Mouse (Mus musculus): ENCODE measurements at regions not wholly inside any gene's neighbourhood (a gene's known extent, or its start where the extent isn't known, plus 50 kb on each side); places are given as distances from the start of the nearest gene placed in this dataset.

GRCm38 (mm10) chr10:9002261-9002660 is 116.4 kb upstream of the Sash1 start:
- DNase-seq (ENCODE audit: low spot score in 2 of 2): no peak

DNA sequence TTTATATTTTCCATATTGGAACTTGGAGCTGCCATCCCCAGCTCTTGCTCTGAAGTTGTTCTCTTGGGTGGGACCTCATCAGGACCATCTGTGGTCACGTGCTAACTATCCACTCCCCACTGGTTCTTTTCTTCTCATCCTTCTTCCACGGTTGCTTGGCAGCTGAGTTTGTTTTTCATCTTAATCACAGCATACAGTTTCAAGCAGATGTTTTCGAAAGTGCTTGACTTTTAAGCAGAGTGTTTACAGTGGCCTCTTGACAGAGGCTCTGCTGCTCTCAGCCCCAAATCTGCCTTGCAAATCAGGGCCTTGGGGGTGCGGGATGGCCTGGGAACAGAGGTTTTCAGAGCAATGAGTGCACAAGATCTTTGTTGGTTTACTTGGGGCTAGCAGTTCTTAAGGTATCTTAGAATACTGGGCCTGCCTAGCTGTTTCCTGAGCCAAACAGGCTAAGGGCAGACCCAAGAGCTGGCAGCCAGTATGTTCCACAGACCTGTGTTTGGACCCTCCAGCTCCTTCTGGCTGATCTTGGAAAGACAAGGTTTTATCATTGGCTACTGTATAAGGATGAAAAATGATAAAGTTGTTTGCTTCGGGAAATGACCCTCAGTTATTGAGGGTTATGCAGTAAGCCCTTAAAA is 113.0 kb upstream of the Sash1 start:
- DNase-seq (ENCODE audit: low spot score in 2 of 2): no peak

GRCm38 (mm10) chr10:8998356-8998755 is 112.5 kb upstream of the Sash1 start:
- DNase-seq (ENCODE audit: low spot score in 2 of 2): no peak

GRCm38 (mm10) chr10:8995097-8995496 is 109.2 kb upstream of the Sash1 start:
- no peak for DNase-seq (ENCODE audit: low spot score in 2 of 2)

DNA sequence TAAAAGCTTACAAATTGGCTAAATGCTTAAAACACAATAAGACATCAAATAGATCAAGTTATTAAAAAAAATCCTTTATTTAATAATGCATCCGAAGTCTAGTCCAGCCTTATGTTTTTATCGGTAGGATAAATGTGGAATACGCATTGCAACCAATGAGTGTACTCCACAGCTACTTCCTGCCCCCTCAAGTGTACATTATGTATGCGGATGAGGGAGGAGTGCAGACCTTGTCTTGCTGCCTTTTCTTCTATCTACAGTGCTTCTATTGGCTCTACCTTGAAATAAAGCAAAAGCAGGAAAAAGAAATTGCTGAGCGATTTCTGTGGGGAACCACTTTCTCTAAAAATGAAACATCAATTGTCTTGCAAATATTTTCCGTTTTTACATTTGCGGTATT is 100.5 kb upstream of the Sash1 start:
- DNase-seq (ENCODE audit: low spot score in 2 of 2): no peak

DNA sequence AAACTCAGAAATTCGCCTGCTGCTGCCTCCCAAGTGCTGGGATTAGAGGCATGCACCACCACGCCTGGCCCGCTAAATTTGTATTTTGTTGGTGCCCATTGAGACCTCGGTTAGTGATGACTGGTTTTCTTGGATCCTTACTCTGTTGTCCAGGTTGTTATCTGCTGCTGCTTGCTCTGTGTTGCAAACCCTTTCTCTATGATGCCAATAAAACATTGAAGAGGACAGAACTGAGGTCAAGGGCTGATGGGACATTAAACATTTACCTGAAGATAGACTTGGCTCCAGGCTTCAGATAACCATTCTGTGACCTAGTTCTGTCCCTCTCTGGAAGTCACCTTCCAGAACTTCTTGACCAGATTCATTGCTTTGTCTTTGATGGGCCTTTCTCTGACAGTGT is 97.5 kb upstream of the Sash1 start:
- DNase-seq (ENCODE audit: low spot score in 2 of 2): no peak

DNA sequence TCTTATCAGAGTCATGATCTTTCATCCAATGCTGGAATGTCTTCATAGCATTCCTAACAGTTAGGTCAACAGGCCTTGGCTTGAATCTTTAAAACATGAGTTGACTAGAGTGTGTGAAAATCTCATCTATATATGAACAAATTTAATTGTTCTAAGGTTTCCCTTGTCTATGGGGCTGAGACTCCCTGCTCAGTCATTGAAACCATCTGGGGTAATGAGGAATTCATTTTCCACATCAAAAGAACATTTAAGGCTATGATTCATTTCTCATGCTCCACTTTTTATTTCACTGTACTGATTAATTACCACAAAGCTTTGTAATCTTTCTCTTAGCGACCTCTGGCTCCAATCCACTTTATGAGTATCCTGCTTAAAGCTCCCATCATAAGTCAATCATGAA is 94.7 kb upstream of the Sash1 start:
- DNase-seq (ENCODE audit: low spot score in 2 of 2): no peak

DNA sequence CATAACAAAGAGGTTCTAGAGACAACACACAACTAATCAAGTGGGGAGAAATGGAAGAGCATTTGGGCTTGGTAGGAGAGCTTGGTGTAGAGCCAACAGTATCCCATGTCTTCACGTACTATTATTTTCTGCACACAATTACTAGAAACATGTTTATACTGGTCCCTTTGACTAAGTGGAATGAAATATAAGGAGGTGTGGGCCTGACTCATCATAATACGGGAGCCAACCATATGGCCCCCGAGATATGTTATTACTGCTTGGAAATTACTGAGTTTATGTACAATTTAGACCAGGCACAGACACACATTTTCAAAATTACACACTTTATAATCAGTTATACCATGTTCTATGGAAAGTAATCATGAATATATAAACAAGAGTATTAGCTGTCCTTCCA is 92.7 kb upstream of the Sash1 start:
- no peak for DNase-seq (ENCODE audit: low spot score in 2 of 2)

- no peak for DNase-seq (ENCODE audit: low spot score in 2 of 2)
Observed at GRCm38 (mm10) chr10:8973934-8974333, 88.1 kb upstream of the Sash1 start.

DNA sequence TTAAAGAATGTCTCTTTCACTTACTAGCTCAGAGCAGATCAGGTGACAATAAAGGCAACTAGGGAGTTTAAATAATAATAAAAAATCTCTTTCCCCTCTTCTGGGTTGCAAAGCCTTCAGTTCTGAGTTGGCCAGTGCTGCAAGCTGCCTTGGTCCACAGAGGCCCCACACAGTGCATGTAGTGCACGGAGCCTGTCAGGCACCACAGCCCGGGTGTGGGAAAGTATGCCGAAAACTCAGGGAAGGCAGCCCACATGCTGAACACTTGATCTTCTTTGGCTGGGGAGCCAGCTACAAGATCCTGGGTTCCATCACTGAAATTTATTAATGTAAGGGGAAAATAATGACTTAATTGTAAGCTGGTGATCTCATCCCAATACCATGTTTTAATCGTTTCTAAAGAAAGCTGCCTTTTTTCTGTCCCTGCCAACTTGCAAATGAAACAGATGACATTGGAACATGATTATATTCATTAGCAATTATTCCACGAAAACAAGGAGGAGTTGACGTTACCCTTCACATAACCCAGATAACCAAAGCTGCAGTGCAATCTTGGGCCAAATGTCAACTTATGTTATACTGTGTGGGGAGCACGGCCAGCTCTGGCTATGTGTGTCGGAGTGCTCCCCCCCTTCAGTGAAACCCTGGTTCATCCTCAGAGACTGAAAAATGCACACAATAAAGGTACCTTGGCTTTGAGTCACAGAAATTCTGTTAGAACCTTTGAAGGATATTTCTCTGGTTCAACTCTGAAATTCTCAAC is 87.1 kb upstream of the Sash1 start:
- no peak for DNase-seq (ENCODE audit: low spot score in 2 of 2)

DNA sequence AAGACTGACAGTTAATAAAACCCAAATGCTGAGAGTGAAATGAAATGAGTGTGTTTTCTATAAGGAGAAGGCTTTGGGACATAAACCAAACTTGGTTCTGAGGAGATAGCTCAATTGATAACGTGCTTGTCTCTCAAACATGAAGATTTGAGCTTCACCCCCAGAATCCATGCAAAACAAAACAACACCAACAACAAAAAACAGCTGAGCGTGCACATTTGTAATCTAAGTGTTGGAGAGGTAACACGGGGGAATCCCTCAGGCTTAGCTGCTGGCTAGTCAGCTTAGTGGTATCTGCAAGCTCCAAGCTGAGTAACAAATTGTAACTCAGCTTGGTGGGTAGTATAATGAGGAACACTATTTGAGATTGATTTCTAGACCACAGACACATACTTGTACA is 84.9 kb upstream of the Sash1 start:
- no peak for DNase-seq (ENCODE audit: low spot score in 2 of 2)

DNA sequence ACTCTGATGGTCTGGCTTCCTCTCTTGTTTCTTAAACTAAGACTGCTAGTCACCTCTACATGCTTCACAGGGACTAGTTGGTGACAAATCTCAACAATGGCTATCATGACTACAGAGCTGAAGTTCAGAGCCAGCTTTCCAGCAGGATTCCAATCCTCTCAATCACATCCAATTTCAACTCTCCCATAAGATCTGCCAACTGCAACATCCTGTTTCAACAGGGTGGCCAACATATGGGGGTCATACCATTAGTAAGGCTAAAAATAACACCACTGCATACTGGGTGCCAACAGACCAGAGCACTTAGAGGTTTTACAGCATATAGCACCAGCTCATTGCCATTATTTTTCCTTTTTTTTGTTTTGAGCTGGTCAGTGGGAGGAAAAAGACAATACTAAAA is 83.7 kb upstream of the Sash1 start:
- no peak for DNase-seq (ENCODE audit: low spot score in 2 of 2)

DNA sequence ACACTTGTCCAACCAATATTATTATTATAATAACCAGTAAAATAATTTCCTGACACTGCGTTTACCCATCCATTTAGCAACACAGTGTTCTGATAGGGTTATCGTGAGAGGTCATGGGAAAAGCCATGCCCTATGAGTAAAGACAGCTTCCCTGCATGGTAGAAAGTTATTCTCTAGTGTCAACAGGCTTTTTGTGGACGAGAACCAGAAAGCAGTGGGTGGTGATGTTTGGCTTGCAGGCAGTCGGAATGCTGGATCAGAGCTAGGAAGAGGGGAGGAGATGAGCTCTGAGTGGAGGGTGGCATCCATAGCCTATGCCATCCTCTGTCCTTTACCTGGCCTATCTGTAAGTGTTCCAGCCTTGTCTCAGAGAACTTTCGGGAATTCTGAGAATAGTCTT is 83.1 kb upstream of the Sash1 start:
- DNase-seq (ENCODE audit: low spot score in 2 of 2): no peak

- DNase-seq (ENCODE audit: low spot score in 2 of 2): no peak
Observed at GRCm38 (mm10) chr10:8968276-8968923, 82.5 kb upstream of the Sash1 start.

- no peak for DNase-seq (ENCODE audit: low spot score in 2 of 2)
Observed at GRCm38 (mm10) chr10:8962921-8963320, 77.1 kb upstream of the Sash1 start.

GRCm38 (mm10) chr10:8960964-8961675 is 75.2 kb upstream of the Sash1 start:
- no peak for DNase-seq (ENCODE audit: low spot score in 2 of 2)

- DNase-seq (ENCODE audit: low spot score in 2 of 2): no peak
Observed at GRCm38 (mm10) chr10:8960275-8960960, 74.5 kb upstream of the Sash1 start.

GRCm38 (mm10) chr10:8955499-8956211 is 69.8 kb upstream of the Sash1 start:
- DNase-seq (ENCODE audit: low spot score in 2 of 2): no peak

DNA sequence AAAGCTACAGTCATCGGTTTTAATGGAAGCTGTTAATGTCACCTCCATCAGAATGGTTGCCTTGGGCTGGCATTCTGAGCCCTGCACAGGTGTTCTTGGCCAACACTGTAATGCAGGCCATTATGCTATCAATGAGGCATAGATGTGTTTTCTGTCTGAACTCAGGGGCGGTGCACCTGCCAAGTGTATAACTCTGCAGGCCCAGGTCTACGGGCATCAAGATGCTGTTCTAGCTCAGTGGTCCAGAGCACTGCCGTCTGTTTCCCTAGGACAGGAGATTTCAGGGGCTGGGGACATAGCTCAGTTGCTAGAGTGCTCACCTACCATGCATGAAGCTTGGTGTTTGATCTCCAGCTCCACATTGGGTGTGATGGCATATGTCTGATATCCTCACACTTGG is 68.1 kb upstream of the Sash1 start:
- no peak for DNase-seq (ENCODE audit: low spot score in 2 of 2)

GRCm38 (mm10) chr10:8952922-8953321 is 67.1 kb upstream of the Sash1 start:
- no peak for DNase-seq (ENCODE audit: low spot score in 2 of 2)

GRCm38 (mm10) chr10:8951937-8952336 is 66.1 kb upstream of the Sash1 start:
- no peak for DNase-seq (ENCODE audit: low spot score in 2 of 2)

Data from right cerebral cortex, adult 2 months (tissue).